Mouse (Mus musculus): ENCODE measurements around the gene Tec. TPM values are rescaled to one million over a fixed set of nuclear protein-coding genes. Genes with fewer than 3 reads are reported as not detected.

Gene Tec
- total RNA-seq, 1 experiment: 4.7 TPM

DNA sequence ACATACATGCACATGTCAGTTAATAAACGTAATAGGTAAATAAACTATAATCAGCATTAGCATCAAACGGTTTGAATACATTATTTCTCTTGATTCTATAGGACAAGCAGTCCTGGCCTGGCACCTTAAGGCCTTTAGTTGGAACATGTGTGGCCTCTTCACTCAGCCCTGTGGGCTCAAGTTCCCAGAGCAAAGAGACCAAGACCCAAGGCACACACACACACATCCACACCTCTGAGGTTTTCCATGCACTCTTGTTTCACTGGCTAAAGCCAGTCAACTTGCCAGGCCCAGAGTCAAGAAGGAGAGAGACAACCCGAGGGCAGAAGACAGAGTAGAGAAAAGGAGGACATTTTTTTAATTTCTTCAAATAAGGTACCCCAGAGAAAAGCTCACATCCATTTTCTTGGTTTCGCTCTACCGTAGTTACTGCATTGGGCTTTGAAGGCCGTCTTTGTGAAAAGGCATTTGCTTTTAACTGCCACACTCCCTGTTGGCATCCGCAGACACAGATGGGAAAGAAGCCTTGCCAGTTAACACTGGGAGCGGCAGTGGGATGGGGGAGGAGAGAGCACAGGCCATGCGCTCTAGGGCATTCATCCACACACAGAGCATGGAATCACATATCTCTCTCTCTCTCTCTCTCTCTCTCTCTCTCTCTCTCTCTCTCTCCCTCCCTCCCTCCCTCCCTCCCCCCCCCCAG lies 22.2 kb downstream of the Tec start:
- Histone ChIP-seq H3K9ac (ENCODE audit: insufficient read depth, low read depth, low read length, poor library complexity, severe bottlenecking) (no peak overlapping the region), H3K9me3 (ENCODE audit: control insufficient read depth, insufficient read depth, low read depth, low read length) (no peaks in the 10 kb centered on the region), H3K36me3 (ENCODE audit: control insufficient read depth, insufficient read depth, low read length, poor library complexity, severe bottlenecking) (no peaks in the 10 kb centered on the region), H3K4me3 (ENCODE audit: insufficient read depth in 1 of 2, low read depth in 1 of 2, low read length in 2 of 2, poor library complexity in 1 of 2, severe bottlenecking in 1 of 2) (no peak overlapping the region), H3K4me1 (ENCODE audit: control insufficient read depth in 2 of 2, insufficient read depth in 2 of 2, low read length in 2 of 2, poor library complexity in 1 of 2) (no peaks in the 10 kb centered on the region), H3K27ac (ENCODE audit: insufficient read depth, low read depth, low read length, poor library complexity, severe bottlenecking) (no peak overlapping the region)
- in situ Hi-C loops (cut with MboI; ENCODE audit: low sequenced_read_pairs in 2 of 2, unreplicated experiment in 2 of 2): no loop called here
- no peak for DNase-seq (ENCODE audit: low read depth, low spot score)
- TF ChIP-seq HCFC1 (IDR thresholded peaks at IDR 0.05; ENCODE audit: borderline replicate concordance, insufficient read depth, low read length): no peak
- TF ChIP-seq ZC3H11A (IDR thresholded peaks at IDR 0.05; ENCODE audit: borderline replicate concordance, low read depth, low read length): no peak
- TF ChIP-seq MAFK (IDR thresholded peaks at IDR 0.05; ENCODE audit: insufficient read depth, low read depth, low read length): no peak
- no peak for TF ChIP-seq ZNF384 (IDR thresholded peaks at IDR 0.05; ENCODE audit: low read depth, low read length)
- no peak for TF ChIP-seq CHD2 (IDR thresholded peaks at IDR 0.05; ENCODE audit: low read depth, low read length)

DNA sequence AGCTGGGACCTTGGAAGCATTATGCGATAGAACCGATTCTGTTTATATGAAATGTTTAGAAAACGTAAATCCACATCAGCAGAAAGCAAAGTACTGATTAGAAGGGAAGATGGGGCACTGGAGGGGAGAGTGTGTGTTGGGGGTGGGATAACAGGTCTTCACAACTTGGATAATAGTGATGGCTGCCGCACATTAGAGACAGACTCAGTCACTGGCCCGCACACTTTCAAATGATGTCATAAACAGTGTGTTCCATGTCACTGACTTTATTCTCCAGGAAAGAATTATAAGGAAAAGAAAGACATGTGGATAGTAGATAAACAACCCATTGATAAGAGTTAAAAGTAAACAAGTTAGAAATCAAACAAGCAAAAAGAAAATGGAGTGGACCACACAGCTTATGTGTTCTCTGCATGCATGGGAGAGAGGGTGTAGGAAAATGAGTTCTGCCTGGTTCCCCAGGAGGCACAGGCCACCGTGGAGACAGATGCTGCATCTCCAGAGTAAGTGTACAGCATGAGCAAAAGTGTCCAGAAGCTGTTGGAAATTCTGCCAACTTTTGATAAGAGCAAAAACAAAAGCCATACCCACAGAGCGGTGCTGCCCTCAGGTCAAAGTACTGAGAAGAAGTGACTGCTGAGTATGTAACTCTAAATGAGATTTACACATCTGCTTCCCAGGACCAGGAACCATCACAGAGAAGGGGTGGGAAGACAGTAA lies 23.3 kb downstream of the Tec start:
- Histone ChIP-seq H3K36me3 (ENCODE audit: control insufficient read depth, insufficient read depth, low read length, poor library complexity, severe bottlenecking) (no peaks in the 10 kb centered on the region), H3K27ac (ENCODE audit: insufficient read depth, low read depth, low read length, poor library complexity, severe bottlenecking) (no peak overlapping the region), H3K4me1 (ENCODE audit: control insufficient read depth in 2 of 2, insufficient read depth in 2 of 2, low read length in 2 of 2, poor library complexity in 1 of 2) (no peaks in the 10 kb centered on the region), H3K9ac (ENCODE audit: insufficient read depth, low read depth, low read length, poor library complexity, severe bottlenecking) (no peak overlapping the region), H3K9me3 (ENCODE audit: control insufficient read depth, insufficient read depth, low read depth, low read length) (no peaks in the 10 kb centered on the region), H3K4me3 (ENCODE audit: insufficient read depth in 1 of 2, low read depth in 1 of 2, low read length in 2 of 2, poor library complexity in 1 of 2, severe bottlenecking in 1 of 2) (no peak overlapping the region)
- TF ChIP-seq ZNF384 (IDR thresholded peaks at IDR 0.05; ENCODE audit: low read depth, low read length): no peak
- TF ChIP-seq ZC3H11A (IDR thresholded peaks at IDR 0.05; ENCODE audit: borderline replicate concordance, low read depth, low read length): no peak
- no peak for TF ChIP-seq CHD2 (IDR thresholded peaks at IDR 0.05; ENCODE audit: low read depth, low read length)
- TF ChIP-seq HCFC1 (IDR thresholded peaks at IDR 0.05; ENCODE audit: borderline replicate concordance, insufficient read depth, low read length): no peak
- TF ChIP-seq MAFK (IDR thresholded peaks at IDR 0.05; ENCODE audit: insufficient read depth, low read depth, low read length): no peak
- DNase-seq (ENCODE audit: low read depth, low spot score): no peak
- in situ Hi-C loops (cut with MboI; ENCODE audit: low sequenced_read_pairs in 2 of 2, unreplicated experiment in 2 of 2): no loop called here

GRCm38 (mm10) chr5:72844294-72844693 lies 24.0 kb downstream of the Tec start:
- Histone ChIP-seq H3K4me1 (ENCODE audit: control insufficient read depth in 2 of 2, insufficient read depth in 2 of 2, low read length in 2 of 2, poor library complexity in 1 of 2) (no peaks in the 10 kb centered on the region), H3K36me3 (ENCODE audit: control insufficient read depth, insufficient read depth, low read length, poor library complexity, severe bottlenecking) (no peaks in the 10 kb centered on the region), H3K4me3 (ENCODE audit: insufficient read depth in 1 of 2, low read depth in 1 of 2, low read length in 2 of 2, poor library complexity in 1 of 2, severe bottlenecking in 1 of 2) (no peak overlapping the region), H3K9me3 (ENCODE audit: control insufficient read depth, insufficient read depth, low read depth, low read length) (no peaks in the 10 kb centered on the region), H3K9ac (ENCODE audit: insufficient read depth, low read depth, low read length, poor library complexity, severe bottlenecking) (no peak overlapping the region), H3K27ac (ENCODE audit: insufficient read depth, low read depth, low read length, poor library complexity, severe bottlenecking) (no peak overlapping the region)
- in situ Hi-C loops (cut with MboI; ENCODE audit: low sequenced_read_pairs in 2 of 2, unreplicated experiment in 2 of 2): no loop called here
- TF ChIP-seq HCFC1 (IDR thresholded peaks at IDR 0.05; ENCODE audit: borderline replicate concordance, insufficient read depth, low read length): no peak
- no peak for TF ChIP-seq ZNF384 (IDR thresholded peaks at IDR 0.05; ENCODE audit: low read depth, low read length)
- no peak for TF ChIP-seq ZC3H11A (IDR thresholded peaks at IDR 0.05; ENCODE audit: borderline replicate concordance, low read depth, low read length)
- TF ChIP-seq CHD2 (IDR thresholded peaks at IDR 0.05; ENCODE audit: low read depth, low read length): no peak
- no peak for TF ChIP-seq MAFK (IDR thresholded peaks at IDR 0.05; ENCODE audit: insufficient read depth, low read depth, low read length)
- no peak for DNase-seq (ENCODE audit: low read depth, low spot score)

- Histone ChIP-seq H3K4me1 (ENCODE audit: control insufficient read depth in 2 of 2, insufficient read depth in 2 of 2, low read length in 2 of 2, poor library complexity in 1 of 2) (no peaks in the 10 kb centered on the region), H3K27ac (ENCODE audit: insufficient read depth, low read depth, low read length, poor library complexity, severe bottlenecking) (no peak overlapping the region), H3K36me3 (ENCODE audit: control insufficient read depth, insufficient read depth, low read length, poor library complexity, severe bottlenecking) (no peaks in the 10 kb centered on the region), H3K9me3 (ENCODE audit: control insufficient read depth, insufficient read depth, low read depth, low read length) (no peaks in the 10 kb centered on the region), H3K9ac (ENCODE audit: insufficient read depth, low read depth, low read length, poor library complexity, severe bottlenecking) (no peak overlapping the region), H3K4me3 (ENCODE audit: insufficient read depth in 1 of 2, low read depth in 1 of 2, low read length in 2 of 2, poor library complexity in 1 of 2, severe bottlenecking in 1 of 2) (no peak overlapping the region)
- in situ Hi-C loops (cut with MboI; ENCODE audit: low sequenced_read_pairs in 2 of 2, unreplicated experiment in 2 of 2): no loop called here
- no peak for DNase-seq (ENCODE audit: low read depth, low spot score)
- TF ChIP-seq CHD2 (IDR thresholded peaks at IDR 0.05; ENCODE audit: low read depth, low read length) (no peak), ZNF384 (IDR thresholded peaks at IDR 0.05; ENCODE audit: low read depth, low read length) (no peak), ZC3H11A (IDR thresholded peaks at IDR 0.05; ENCODE audit: borderline replicate concordance, low read depth, low read length) (no peak), MAFK (IDR thresholded peaks at IDR 0.05; ENCODE audit: insufficient read depth, low read depth, low read length) (no peak), HCFC1 (IDR thresholded peaks at IDR 0.05; ENCODE audit: borderline replicate concordance, insufficient read depth, low read length) (no peak)
Observed at GRCm38 (mm10) chr5:72839655-72840054, 28.6 kb downstream of the Tec start.

All from ES-E14 (cell line).